Mouse (Mus musculus): Measurements from ENCODE around the gene Tmem238.
A peak's percentile ranks its signal among the peaks of the same experiment; 100 is the strongest.

Gene Tmem238

GRCm38 (mm10) chr7:4792278-4793212 lies 3.1 kb upstream of the Tmem238 start, which contains the start of gene Rpl28:
Gene Rpl28 (plus strand): TSS chr7:4792874.
- DNase-seq (ENCODE audit: low spot score), result peak; percentile 95

- DNase-seq (ENCODE audit: low spot score), result peak; percentile 30
These were observed 689 bp downstream of the Tmem238 start for GRCm38 (mm10) chr7:4788499-4789435.

DNA sequence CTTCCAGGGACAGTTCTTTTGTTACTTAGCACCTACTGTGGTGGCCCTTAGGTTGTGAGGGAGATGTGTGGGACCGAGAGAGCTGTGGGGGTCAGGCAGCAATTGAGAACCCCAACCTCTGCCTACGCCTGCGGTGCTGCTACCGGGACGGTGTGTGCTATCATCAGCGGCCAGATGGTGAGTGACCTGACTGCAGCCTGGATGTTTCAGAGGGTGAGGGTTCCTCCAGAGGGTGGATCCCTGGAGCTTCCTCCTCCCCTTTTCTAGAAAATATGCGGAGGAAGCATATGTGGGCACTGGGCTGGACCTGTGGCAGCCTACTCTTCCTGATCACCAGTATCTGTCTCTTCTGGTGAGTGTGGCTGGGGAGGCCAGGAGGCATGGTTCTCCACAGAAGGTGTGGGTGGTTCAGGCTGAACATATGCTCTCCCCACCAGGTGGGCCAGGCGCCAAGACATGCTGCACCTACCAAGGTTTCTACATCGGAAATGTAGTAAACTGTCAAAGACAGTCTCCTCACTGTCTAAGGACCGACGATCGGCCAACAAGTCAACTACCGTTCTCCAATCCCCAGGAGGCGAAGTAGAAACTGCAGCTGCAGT lies 5.7 kb downstream of the Tmem238 start:
- no peak for DNase-seq (ENCODE audit: low spot score)

DNA sequence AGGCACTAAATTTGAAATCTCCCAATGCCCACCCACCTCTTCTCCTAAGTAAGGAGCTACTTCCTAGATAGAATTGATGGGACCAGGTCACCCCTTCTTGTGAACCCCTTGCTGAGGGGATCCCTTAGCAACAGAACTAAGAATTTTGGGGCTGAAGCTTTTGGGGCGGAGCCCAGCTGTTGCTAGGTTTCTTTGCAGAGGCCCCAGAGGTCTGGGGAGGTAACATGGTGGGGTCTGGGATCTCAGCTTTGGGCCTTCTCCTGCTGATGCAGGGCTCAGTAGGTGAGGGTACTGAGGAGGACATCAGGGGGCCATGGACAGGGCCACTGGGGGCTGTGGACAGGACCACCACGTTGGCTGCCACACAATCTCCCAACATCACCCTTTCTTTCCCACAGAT lies 6.7 kb downstream of the Tmem238 start, which contains the start of the genes Il11 and Tmem190:
Il11 (minus strand) TSS at position 101 of the 400 bp plus-strand sequence.
Tmem190 (plus strand) TSS at position 179 of the 400 bp plus-strand sequence.
- no peak for DNase-seq (ENCODE audit: low spot score)

DNA sequence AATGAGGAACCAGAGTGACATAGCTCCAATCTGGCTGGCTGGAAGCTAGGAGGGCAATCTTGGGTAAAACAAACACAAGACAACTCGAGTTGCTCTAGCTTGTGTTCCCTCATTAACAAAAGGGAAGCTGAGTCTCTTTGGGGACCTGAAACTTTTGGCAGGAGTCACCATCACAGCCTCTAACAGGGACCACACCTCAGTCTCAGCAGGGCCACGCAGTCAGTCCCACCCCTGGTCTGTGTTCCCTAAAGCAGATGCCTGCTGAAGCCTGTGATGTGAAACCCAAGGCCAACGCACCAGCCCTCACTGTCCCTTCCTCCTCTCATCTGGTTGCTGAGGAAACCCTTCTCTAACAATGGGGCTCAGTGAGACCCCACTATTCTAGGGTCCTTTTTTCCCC lies 7.3 kb downstream of the Tmem238 start:
- no peak for DNase-seq (ENCODE audit: low spot score)

DNA sequence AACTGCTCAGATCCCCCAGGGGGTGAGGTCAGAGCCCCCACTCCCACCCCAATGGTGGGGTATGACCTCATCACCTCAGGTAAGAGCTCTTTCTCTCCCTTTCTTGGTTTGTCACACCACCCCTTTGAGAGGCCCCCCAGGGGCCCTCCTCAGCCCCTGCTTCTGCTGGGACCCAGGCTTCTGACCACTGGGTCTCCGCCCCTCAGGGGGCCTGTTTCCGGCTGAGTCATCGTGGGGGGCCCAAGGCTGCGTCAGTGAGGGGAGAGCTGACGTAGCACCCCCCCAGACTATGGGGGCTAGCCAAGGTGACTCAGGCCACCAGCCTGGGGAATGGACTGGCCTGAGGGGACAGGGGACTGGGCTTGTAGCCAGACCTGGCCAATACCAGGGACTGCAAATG lies 9.5 kb downstream of the Tmem238 start:
- DNase-seq (ENCODE audit: low spot score), result no peak

- no peak for DNase-seq (ENCODE audit: low spot score)
These were observed 11.4 kb downstream of the Tmem238 start for GRCm38 (mm10) chr7:4777851-4778637.

GRCm38 (mm10) chr7:4776861-4777830 lies 12.3 kb downstream of the Tmem238 start:
- DNase-seq (ENCODE audit: low spot score), result peak; percentile 27

DNA sequence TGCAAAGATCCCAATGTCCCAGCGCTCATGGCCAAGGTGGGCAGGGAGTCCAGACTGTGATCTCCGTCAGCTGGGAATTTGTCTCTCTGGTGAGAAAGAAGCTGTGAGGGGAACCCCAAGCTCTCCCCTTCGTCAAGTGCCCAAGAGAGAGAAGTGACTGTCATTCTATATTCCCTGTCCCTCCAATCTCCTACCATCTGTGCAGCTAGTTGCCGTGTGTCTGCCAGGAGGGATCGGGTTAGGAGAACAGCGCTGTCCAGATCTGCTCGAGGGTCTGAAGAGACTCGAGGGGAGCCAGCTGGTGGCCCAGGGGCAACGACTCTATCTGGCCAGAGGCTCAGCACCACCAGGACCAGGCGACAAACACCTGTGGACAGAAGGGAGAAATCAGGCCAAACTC lies 13.3 kb downstream of the Tmem238 start:
- DNase-seq (ENCODE audit: low spot score), result no peak

- DNase-seq (ENCODE audit: low spot score), result no peak
These were observed 18.3 kb downstream of the Tmem238 start, which contains the start of gene Fam71e2 for GRCm38 (mm10) chr7:4771202-4771601. Gene Fam71e2 (minus strand): TSS chr7:4771302.

- no peak for DNase-seq (ENCODE audit: low spot score)
These were observed 24.3 kb downstream of the Tmem238 start for GRCm38 (mm10) chr7:4764946-4765710.

GRCm38 (mm10) chr7:4759670-4760069 lies 29.8 kb downstream of the Tmem238 start:
- no peak for DNase-seq (ENCODE audit: low spot score)

GRCm38 (mm10) chr7:4752821-4753570 lies 36.5 kb downstream of the Tmem238 start, which contains the start of gene Cox6b2:
Gene Cox6b2 (minus strand): TSS chr7:4753094.
- peak; percentile 71 for DNase-seq (ENCODE audit: low spot score)

GRCm38 (mm10) chr7:4751971-4752820 lies 37.3 kb downstream of the Tmem238 start:
- DNase-seq (ENCODE audit: low spot score), result no peak

DNA sequence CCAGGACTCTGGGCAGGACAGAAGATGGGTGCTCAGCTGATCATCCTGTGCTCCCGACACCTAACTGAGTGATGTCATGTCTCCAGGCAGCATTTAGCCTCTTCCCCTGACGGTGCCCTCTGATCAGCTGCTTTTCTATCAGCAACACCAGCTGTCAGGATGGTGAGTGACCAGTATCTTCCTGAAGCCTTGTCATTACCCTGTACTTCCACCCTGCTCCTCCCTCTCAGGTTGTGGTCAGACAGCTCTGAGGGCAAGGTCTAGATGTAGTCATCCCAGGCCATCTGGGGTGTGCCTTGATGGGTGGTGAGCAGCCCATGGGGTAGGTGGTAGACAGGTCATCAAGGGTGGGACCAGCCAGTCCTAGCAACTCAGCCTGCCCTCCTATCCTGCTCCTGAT lies 40.3 kb downstream of the Tmem238 start:
- no peak for DNase-seq (ENCODE audit: low spot score)

DNA sequence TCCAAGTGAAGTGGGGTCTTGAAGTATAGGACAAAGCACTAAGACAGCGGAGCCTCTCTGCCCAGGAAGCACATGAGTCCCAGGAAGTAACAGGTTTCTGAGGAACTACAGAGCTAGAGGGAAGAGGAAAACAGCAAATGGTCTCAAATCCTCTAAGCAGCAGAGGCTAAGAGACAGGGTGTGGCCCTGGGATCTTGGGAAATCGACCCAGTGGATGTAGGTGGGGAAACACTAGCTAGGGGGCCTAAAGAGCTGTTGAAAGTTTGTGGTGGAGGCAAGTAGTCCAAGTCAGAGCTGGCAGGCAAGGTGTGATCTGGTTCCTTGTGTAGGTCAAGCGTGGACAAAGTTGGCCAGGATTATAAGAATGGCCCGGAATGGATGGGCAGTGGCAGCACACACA lies 41.1 kb downstream of the Tmem238 start:
- no peak for DNase-seq (ENCODE audit: low spot score)

DNA sequence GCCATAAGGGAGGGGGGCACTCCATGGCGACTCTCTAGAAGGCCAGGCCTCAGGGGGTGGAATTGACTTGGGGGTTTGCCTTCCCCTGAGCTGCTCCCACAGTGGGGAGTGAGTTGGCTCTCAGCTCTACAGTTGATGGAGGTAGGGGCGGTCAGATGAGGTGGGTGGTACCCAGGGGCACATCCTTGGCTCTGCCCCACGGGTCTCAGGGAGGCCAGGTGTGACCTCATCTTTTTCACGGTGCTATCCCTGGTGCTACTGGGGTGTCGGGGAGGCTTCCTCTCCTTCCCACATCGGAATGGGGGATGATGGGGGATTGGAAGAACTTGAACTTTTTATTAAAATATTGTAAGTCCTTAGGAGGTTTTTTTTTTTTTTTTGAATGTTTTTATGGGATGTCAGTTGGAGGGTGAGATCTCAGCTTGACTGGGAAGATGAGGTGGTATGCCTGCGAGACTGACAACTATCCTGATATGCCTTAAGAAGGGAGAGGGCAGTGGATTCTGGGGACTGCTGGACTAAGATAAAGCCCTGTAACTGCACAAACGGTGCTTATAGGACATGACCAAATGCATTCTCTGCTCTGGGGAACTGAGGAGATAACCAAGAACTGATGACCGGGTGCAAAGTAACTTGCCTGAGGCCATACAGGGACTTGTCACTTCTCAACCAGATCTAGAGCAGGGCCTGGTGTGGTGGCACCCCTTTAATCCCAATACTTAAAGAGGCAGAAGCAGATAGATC lies 42.1 kb downstream of the Tmem238 start:
- no peak for DNase-seq (ENCODE audit: low spot score)

All from T-cell, adult 2 months (primary cell).